Mouse (Mus musculus) hindbrain, postnatal 0 days (tissue): ENCODE results near the gene Gm20547. TPM values are rescaled to one million over a fixed set of nuclear protein-coding genes. Genes with fewer than 3 reads are reported as not detected.

Source experiments
- ATAC-seq: fragments of 200-750 bp; cut with Nextera tagmentation; 2 replicates; pipeline ENCODE4 v1.8.0; 2017; ENCODE audit warnings: mild to moderate bottlenecking, moderate TSS enrichment, moderate library complexity
- DNase-seq: peaks from one replicate; pipeline ENCODE4 v3.0.0-alpha.2; 2015; ENCODE audit warnings: low spot score
- H3K27ac ChIP-seq: fragments of 300-500 bp; sonication (generic); 2 replicates; pipeline ENCODE4 v1.5.1; 2014; ENCODE audit warnings: mild to moderate bottlenecking
- H3K27me3 ChIP-seq: fragments of 300-500 bp; sonication (generic); 2 replicates; pipeline ENCODE4 v1.6.1; 2014; ENCODE audit warnings: low read length, mixed read lengths; ENCODE audit not compliant: insufficient read depth
- H3K36me3 ChIP-seq: fragments of 300-500 bp; sonication (generic); 2 replicates; pipeline ENCODE4 v1.6.1; 2014; ENCODE audit warnings: low read length, mixed read lengths; ENCODE audit not compliant: insufficient read depth
- H3K4me1 ChIP-seq: fragments of 300-500 bp; sonication (generic); 2 replicates; pipeline ENCODE4 v1.6.1; 2014; ENCODE audit warnings: antibody characterized with exemption, low read length, mixed read lengths; ENCODE audit not compliant: insufficient read depth
- H3K4me2 ChIP-seq: fragments of 300-500 bp; sonication (generic); 2 replicates; pipeline ENCODE4 v1.6.1; 2014; ENCODE audit warnings: low read depth, mild to moderate bottlenecking, low read length, moderate library complexity, mixed read lengths
- H3K4me3 ChIP-seq: fragments of 300-500 bp; sonication (generic); 2 replicates; pipeline ENCODE4 v1.5.1; 2014; ENCODE audit warnings: low read length
- H3K9ac ChIP-seq: fragments of 300-500 bp; sonication (generic); replicated peaks from 2 replicates; pipeline ENCODE4 v1.6.1; 2014; ENCODE audit warnings: mild to moderate bottlenecking, low read length, moderate library complexity, mixed read lengths
- H3K9me3 ChIP-seq: fragments of 300-500 bp; sonication (generic); 2 replicates; pipeline ENCODE4 v1.6.1; 2016; ENCODE audit warnings: low read length, mixed read lengths
- CTCF ChIP-seq: IDR thresholded peaks from 2 replicates; pipeline ENCODE4 v1.5.1; 2016; ENCODE audit warnings: antibody characterized with exemption, control low read depth, low read depth
- WGBS: fragments of 180-500 bp; shearing (Covaris S2); extraction: QIAGEN DNeasy Blood & Tissue Kit; methylation state at CpG from one replicate; pipeline ENCODE4 v1.1.7; 2014; 5-methylcytosine and 5-hydroxymethylcytosine counted together
- polyA plus RNA-seq: library from polyadenylated mRNA; unstranded; fragments of >200 nt; fragmentation: Nextera tagmentation; extraction: Ambion mirVana; gene quantifications from 2 replicates; pipeline ENCODE4 v1.2.1, GENCODE M21; 2015
- total RNA-seq: library from RNA; depleted of rRNA; stranded (reverse); fragments of >200 nt; gene quantifications from 2 replicates; pipeline ENCODE4 v1.2.3, GENCODE M21; 2014

The Gm20547 gene
- total and polyA plus RNA-seq, 2 experiments from 2014 or later, result not detected

DNA sequence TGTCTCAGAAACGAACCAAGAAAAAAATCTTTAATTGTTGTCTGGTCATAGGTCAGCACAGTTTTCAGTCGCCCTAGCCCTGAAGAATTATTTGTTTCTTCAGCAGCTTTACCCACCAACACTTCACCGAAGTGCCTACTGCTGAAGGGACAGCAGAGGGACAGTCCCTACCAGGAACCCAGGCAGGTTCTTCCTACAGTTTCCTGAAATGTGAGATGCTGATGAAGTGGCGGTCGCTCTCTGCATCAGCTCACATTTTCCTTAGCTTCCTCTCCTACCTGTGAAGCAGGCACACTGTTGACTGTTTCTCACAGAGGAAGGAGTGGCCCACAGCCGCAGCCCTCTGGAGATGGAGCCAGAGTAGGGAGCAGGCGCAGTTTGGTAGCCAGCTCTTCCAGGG, 15.9 kb downstream of the Gm20547 start:
- ATAC-seq (no peak), DNase-seq (no peak)
- H3K9me3 ChIP-seq, result no peaks in the 10 kb centered on the region
- H3K4me2 ChIP-seq, result no peak overlapping the region
- 64% methylated on average over 7 of the region's 7 CpGs for WGBS
- H3K27ac ChIP-seq, result no peak overlapping the region
- TF ChIP-seq CTCF, result no peak
- no peaks in the 10 kb centered on the region for H3K36me3 ChIP-seq
- no peak overlapping the region for H3K4me3 ChIP-seq
- H3K27me3 ChIP-seq, result no peaks in the 10 kb centered on the region
- no peaks in the 10 kb centered on the region for H3K4me1 ChIP-seq
- no peak overlapping the region for H3K9ac ChIP-seq

DNA sequence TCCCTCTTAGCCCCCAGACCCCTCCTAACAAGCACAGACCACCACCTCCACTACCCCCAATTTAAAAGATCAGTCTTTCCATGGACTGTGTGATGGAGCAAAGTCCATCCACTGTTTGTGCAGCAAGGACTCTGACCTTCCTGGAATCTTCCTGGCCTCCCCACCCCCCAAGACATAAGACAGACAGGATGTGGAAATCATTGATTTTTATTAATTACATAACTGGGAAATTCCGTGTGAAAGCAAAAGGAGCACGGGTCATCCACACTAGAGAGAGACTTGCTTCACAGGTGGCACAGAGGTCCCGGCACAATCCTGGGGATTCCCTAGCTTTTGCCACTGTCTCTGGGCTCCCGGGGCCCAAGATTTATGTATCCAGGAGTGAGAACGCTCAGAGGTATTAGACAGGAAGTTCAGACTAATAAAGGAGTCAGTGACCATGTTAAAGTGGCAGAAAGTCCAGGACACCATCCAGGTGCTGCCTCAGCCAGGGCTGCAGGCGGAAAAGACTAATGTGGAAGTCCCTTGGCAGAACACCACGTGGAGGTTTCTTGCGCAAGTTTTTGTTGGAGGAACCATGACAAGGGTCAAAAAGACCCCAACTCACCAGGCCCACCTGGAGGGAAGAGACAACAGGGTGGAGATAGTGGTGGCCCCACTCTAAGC, 19.3 kb downstream of the Gm20547 start, which contains the start of gene Cfb:
Gene Cfb, minus strand, starts transcription at position 103 of the 666 bp plus-strand sequence.
- no peak for DNase-seq
- Histone ChIP-seq H3K27ac (no peak within 1 kb of the TSS), H3K4me3 (no peak within 1 kb of the TSS), H3K9ac (no peak within 1 kb of the TSS), H3K36me3 (no peaks in the 10 kb centered on the region), H3K4me2 (no peak within 1 kb of the TSS), H3K27me3 (no peaks in the 10 kb centered on the region), H3K9me3 (no peaks in the 10 kb centered on the region), H3K4me1 (no peaks in the 10 kb centered on the region)
- no peak for TF ChIP-seq CTCF
- ATAC-seq, result no peak
- WGBS, result 71% methylated on average over 8 of the region's 8 CpGs

DNA sequence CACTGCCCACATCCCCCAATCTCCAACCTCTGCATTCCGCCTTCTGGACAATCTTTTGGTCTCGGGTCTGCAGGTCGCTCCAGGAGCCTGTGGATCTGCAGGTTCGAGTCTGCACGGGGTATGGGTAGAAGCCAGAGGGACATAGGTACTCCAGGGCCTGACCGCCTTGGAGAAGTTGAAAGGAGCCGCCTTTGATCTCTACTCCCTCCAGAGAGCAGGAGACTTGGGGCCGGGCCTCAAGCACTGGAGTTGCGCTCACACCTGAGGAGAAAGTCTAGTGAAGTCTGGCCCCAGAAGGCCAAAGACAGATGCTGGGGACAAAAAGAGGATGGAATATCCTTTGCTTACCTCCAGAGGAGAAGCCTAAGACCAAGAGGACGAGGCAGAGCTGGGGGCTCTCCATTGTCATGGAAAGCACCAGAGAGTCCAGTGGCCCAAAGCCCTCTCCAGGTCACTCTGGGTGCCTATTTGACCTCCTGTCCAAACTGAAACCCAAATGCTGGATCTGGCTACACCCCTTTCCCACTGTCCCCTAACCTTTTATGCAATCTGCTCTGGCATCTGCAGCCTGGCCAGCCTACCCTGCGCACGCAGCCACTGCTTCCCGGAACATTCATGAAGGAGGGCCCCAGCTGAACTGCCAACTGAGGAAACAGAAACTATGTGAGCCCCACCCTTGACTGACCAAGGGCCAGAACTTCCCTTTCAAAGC, 20.0 kb downstream of the Gm20547 start:
- DNase-seq, result no peak
- no peaks in the 10 kb centered on the region for H3K4me1 ChIP-seq
- no peak overlapping the region for H3K4me3 ChIP-seq
- H3K27me3 ChIP-seq, result no peaks in the 10 kb centered on the region
- no peak for ATAC-seq
- no peak overlapping the region for H3K9ac ChIP-seq
- 72% methylated on average over 13 of the region's 13 CpGs for WGBS
- no peak overlapping the region for H3K4me2 ChIP-seq
- TF ChIP-seq CTCF, result no peak
- H3K9me3 ChIP-seq, result no peaks in the 10 kb centered on the region
- H3K36me3 ChIP-seq, result 0 out of 2 replicates have a peak, but pooled peaks cover 3% of the 10 kb centered on the region
- H3K27ac ChIP-seq, result no peak overlapping the region

DNA sequence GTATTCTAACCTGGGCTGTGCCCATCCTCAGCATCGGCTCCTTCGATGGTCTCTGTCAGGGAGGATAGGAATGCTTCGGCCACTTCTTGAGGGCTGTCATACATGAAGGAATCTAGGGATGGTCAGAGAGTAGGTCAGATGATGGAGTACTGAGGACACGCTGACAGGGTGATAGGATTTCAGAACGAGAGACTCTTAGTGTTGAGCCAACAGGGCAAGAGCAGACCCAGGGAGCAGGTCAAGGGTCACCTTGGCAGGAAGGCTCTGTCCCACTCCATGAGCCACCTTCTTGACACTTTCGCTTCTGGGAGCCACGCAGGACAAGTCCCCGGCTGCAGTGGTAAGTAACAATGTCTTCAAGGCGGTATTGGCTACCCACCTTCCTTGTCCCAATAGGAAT, 21.3 kb downstream of the Gm20547 start:
- DNase-seq (no peak), ATAC-seq (no peak)
- no peak overlapping the region for H3K4me3 ChIP-seq
- H3K4me1 ChIP-seq, result no peaks in the 10 kb centered on the region
- H3K27ac ChIP-seq, result no peak overlapping the region
- no peaks in the 10 kb centered on the region for H3K27me3 ChIP-seq
- no peak overlapping the region for H3K4me2 ChIP-seq
- WGBS, result 90% methylated on average over 9 of the region's 9 CpGs
- no peak overlapping the region for H3K9ac ChIP-seq
- TF ChIP-seq CTCF, result no peak
- H3K9me3 ChIP-seq, result no peaks in the 10 kb centered on the region
- H3K36me3 ChIP-seq, result peaks cover 12% of the 10 kb centered on the region

DNA sequence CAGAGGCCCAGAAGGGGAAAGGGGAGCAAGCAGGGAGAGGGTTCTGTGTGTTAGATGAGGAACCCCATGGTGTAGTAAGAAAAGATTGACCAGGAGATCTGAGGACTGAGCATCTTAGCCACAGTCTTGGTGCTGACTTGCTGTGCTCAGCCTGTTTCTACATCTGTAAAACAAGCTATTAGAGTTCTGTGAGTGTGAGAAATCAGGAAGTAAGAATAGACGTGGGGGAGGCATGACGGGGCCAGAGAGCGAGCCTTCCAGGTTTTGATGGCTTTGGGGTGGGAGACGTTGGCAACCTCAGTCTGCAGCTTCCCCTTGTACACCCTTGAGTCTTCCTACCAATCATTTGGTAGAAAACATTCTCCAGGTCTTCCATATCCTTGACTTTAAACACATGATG, 23.2 kb downstream of the Gm20547 start:
- no peak overlapping the region for H3K27ac ChIP-seq
- H3K36me3 ChIP-seq, result peaks cover 31% of the 10 kb centered on the region
- H3K4me1 ChIP-seq, result no peaks in the 10 kb centered on the region
- no peak overlapping the region for H3K4me2 ChIP-seq
- H3K9me3 ChIP-seq, result no peaks in the 10 kb centered on the region
- no peak for TF ChIP-seq CTCF
- H3K9ac ChIP-seq, result no peak overlapping the region
- ATAC-seq, result no peak
- no peak for DNase-seq
- WGBS, result 85% methylated on average over 4 of the region's 4 CpGs
- no peaks in the 10 kb centered on the region for H3K27me3 ChIP-seq
- no peak overlapping the region for H3K4me3 ChIP-seq

DNA sequence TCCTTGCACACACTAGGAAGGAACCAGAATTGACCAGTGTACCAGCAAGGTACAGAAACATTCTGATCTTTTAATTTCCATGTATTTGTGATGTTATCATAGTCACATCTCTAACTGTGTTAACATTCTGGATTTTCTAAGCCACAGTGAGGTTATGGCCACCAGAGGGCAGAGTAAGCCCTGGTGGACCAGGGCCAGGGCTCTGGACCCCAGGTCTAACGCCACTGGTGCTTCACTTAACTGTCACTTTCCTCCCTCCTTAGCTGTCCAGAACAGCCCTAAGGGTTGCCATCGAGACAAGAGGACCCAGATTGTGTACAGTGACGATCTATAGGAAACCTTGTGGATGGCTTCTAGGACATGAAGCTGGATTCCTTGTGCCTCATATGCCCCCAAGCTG, 26.0 kb downstream of the Gm20547 start:
- Histone ChIP-seq H3K4me2 (no peak overlapping the region), H3K36me3 (peaks cover 39% of the 10 kb centered on the region), H3K4me1 (peaks cover 6% of the 10 kb centered on the region; the same call in 1 of the 2 replicates), H3K9ac (no peak overlapping the region), H3K27me3 (no peaks in the 10 kb centered on the region), H3K4me3 (no peak overlapping the region), H3K9me3 (no peaks in the 10 kb centered on the region), H3K27ac (no peak overlapping the region)
- ATAC-seq, result 0 out of 2 replicates have a peak, but pooled peaks have one; percentile 16
- WGBS, result 44% methylated on average over 3 of the region's 3 CpGs
- peak; percentile 70 for DNase-seq
- TF ChIP-seq CTCF, result peak; percentile 80

DNA sequence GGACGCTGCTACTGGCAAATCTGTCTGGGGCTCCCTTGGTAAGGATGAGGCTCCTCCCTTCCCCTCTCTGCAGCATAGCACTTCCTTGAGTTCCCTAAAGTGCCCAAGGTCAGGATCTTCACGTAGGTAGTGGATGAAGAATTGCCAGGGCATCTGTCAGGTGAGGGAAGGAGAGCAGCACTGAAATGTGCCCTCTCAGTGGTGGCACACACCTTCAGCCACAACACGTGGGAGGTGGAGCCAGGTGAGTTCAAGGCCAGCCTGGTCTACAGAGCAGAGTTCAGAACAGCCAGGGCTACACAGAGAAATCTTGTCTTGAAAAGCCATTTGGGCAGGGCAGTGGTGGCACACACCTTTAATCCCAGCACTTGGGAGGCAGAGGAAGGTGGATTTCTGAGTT, 27.1 kb downstream of the Gm20547 start:
- H3K36me3 ChIP-seq, result peaks cover 39% of the 10 kb centered on the region
- H3K27me3 ChIP-seq, result no peaks in the 10 kb centered on the region
- H3K4me3 ChIP-seq, result no peak overlapping the region
- ATAC-seq (no peak), DNase-seq (no peak)
- peaks cover 9% of the 10 kb centered on the region; the same call in 1 of the 2 replicates for H3K4me1 ChIP-seq
- H3K27ac ChIP-seq, result no peak overlapping the region
- no peaks in the 10 kb centered on the region for H3K9me3 ChIP-seq
- no peak for TF ChIP-seq CTCF
- H3K4me2 ChIP-seq, result no peak overlapping the region
- H3K9ac ChIP-seq, result no peak overlapping the region
- WGBS, result 93% methylated on average over 3 of the region's 3 CpGs
